12 mouse cellular contexts compared by ENCODE assay signal in the genomic region with DNA sequence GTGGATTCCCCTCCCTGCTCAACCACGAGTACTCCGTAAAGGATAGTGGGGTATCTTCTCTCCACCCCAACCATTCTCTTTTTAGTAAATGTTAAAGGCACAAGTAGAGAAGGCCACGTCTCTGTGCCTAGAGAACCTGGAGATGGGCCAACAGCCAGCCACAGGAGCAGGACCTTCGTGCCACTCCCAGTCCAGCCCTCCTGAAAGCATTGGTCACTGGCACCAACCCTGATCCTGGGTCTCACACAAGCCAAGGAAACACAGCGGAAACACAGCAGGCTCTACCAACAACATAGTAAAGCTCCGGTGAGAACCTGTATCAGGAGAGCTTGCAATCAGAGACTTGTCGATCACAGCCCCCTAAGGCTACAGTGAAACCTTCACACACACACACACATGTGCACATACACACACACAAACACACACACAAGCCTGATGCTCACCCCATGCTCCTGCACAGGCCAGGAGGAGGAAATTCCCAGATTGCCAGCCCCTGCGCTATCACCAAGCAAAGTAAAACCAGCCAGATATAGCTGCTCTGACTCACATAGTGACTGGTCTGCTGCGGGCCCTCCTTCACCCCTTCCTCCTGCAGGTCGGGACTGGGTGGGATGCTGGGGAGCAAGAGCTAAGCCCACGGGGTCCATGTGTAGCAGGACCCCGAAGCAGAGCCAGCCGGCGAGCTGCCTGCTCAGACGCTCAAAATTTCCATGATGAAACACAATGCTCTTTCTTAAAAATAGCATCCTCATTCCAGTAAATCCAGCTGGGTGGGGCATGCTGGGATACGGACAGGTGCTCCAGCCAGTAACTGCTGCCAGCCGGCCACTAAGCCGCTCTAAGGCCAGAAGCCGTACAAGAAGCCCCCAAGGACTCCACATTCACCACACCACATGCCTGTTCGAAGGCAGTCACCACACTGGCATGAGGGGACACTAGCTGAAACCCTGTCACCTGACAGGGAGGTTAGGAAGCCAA. TPM values are rescaled to one million over a fixed set of nuclear protein-coding genes. Genes with fewer than 3 reads are reported as not detected.
A peak's percentile ranks its signal among the peaks of the same experiment; 100 is the strongest.
DNase-seq lines count a peak whose midpoint lies in the region; ATAC-seq and TF ChIP-seq lines count a peak whose summit lies in the region.
"Had no signal": no experiment of that assay in that cellular context is flagged by ENCODE, and none has a peak within 500 bp of the region (broad histone marks: within the 10 kb centered on the region; RNA-seq: fewer than 3 reads in every experiment).

No protein-coding gene starts in this region.

- peak overlapping the region; percentile 23; the same call in 1 of the 2 replicates for H3K4me3 ChIP-seq in layer of hippocampus, adult 2 months
- H3K4me3 ChIP-seq in hindbrain, postnatal 0 days (ENCODE audit: low read length) = no peak overlapping the region

- H3K27me3 ChIP-seq in hindbrain, postnatal 0 days (ENCODE audit: insufficient read depth, low read length) = no peaks in the 10 kb centered on the region

- peak; percentile 37 for DNase-seq in cerebellum, adult 8-10 months
- no peak for DNase-seq in cerebellum, adult 11 months
- no peak for DNase-seq in layer of hippocampus, adult 2 months (ENCODE audit: low spot score in 2 of 2)
- DNase-seq in layer of hippocampus, adult 9-11 months = no peak
- peak; percentile 68 for DNase-seq in brain, adult 2 months (ENCODE audit: low read depth, low spot score)
- no peak for DNase-seq in hindbrain, postnatal 0 days (ENCODE audit: low spot score)
- no peak for DNase-seq in ovary, postnatal 36 days (ENCODE audit: low spot score)
- DNase-seq: kidney, postnatal 10 days; right cerebral cortex, postnatal 14 days had no signal

- WGBS in hindbrain, postnatal 0 days = 68% methylated on average over 20 of the region's 20 CpGs

- 0 out of 2 replicates have a peak, but pooled peaks cover 3% of the 10 kb centered on the region for H3K4me1 ChIP-seq in hindbrain, postnatal 0 days (ENCODE audit: insufficient read depth, low read length)

- no peaks in the 10 kb centered on the region for H3K9me3 ChIP-seq in hindbrain, postnatal 0 days (ENCODE audit: low read length)

- peaks cover 3% of the 10 kb centered on the region; the same call in 1 of the 2 replicates for H3K36me3 ChIP-seq in hindbrain, postnatal 0 days (ENCODE audit: insufficient read depth, low read length)

- peak overlapping the region; percentile 62 for H3K27ac ChIP-seq in layer of hippocampus, adult 2 months
- H3K27ac ChIP-seq in hindbrain, postnatal 0 days = peak overlapping the region; percentile 11; the same call in 1 of the 2 replicates
- H3K27ac ChIP-seq: liver, embryonic 14.5 days had no signal

- H3K9ac ChIP-seq in hindbrain, postnatal 0 days (replicated peaks; ENCODE audit: low read length) = peak overlapping the region; percentile 33; the same call in 1 of the 2 replicates
- H3K9ac ChIP-seq: liver, embryonic 14.5 days had no signal

- H3K4me2 ChIP-seq in hindbrain, postnatal 0 days (ENCODE audit: low read depth, low read length) = no peak overlapping the region

- no peak for TF ChIP-seq CTCF in layer of hippocampus, adult 2 months (conservative IDR thresholded peaks at IDR 0.05)
- no peak for TF ChIP-seq CTCF in hindbrain, postnatal 0 days (IDR thresholded peaks at IDR 0.05; ENCODE audit: low read depth)

- ATAC-seq in hindbrain, postnatal 0 days = no peak
- ATAC-seq in monocyte, adult 5-6 weeks (replicated peaks; ENCODE audit: insufficient number of reproducible peaks, low FRiP score, low TSS enrichment, poor library complexity, severe bottlenecking) = no peak

RNA-seq across cellular contexts. Expression of a gene that starts 29.7 kb away (rescaled TPM):
- 100 to 1,000 TPM; 339 to 358 TPM for total RNA-seq in layer of hippocampus, adult 2 months (2021)
- 577 and 607 TPM in 2 replicates for total RNA-seq in hindbrain, postnatal 0 days (2014; rRNA removed)
- 127 and 130 TPM in 2 replicates for polyA plus RNA-seq in hindbrain, postnatal 0 days (2015; fragmentation: Nextera tagmentation; extraction: Ambion mirVana)
- total RNA-seq in monocyte, adult 5-6 weeks (2017) = 0.32 to 1.3 TPM (median 0.38 TPM) in 3 replicates

RNA-seq across cellular contexts. Expression of a gene that starts 55.3 kb away (rescaled TPM):
- under 1 TPM; 0.34 to 0.61 TPM for total RNA-seq in layer of hippocampus, adult 2 months (2021)
- total RNA-seq in hindbrain, postnatal 0 days (2014; rRNA removed) = 0.31 and 0.32 TPM in 2 replicates
- 0.10 and 0.16 TPM in 2 replicates for polyA plus RNA-seq in hindbrain, postnatal 0 days (2015; fragmentation: Nextera tagmentation; extraction: Ambion mirVana)
- not detected in 3 replicates for total RNA-seq in monocyte, adult 5-6 weeks (2017)
- total RNA-seq: granulocyte monocyte progenitor cell, adult 5-6 weeks had no signal

Comparison
In these comparisons a context has a peak if more than half of its experiments do, and no peak if none do; other contexts are left out.
1. DNase-seq: peak in cerebellum, adult 8-10 months (single experiment) and brain, adult 2 months (single experiment); none in cerebellum, adult 11 months (single experiment), layer of hippocampus, adult 2 months (0 of 2), layer of hippocampus, adult 9-11 months (single experiment), hindbrain, postnatal 0 days (single experiment) and ovary, postnatal 36 days (single experiment).
2. RNA of a gene that starts 29.7 kb away (total RNA-seq): 577 to 607 TPM in hindbrain, postnatal 0 days and 339 to 358 TPM in layer of hippocampus, adult 2 months; 0.32 to 1.3 TPM in monocyte, adult 5-6 weeks; every median in the first group is over 100 times any median in the second.